Mouse (Mus musculus) A20 (cell line): ENCODE data around the gene Syngr2.

Source experiments
- DNase-seq: peaks from one replicate; pipeline ENCODE4 v3.0.0-alpha.2; 2011; ENCODE audit warnings: low read depth, low spot score

Gene Syngr2

GRCm38 (mm10) chr11:117809407-117810311, at the start of gene Syngr2, which contains the start of gene Gm20708:
TSS of gene Syngr2 (plus strand) at chr11:117809668.
TSS of gene Gm20708 (plus strand) at chr11:117809668.
- DNase-seq: peak; percentile 87

GRCm38 (mm10) chr11:117760374-117761119, 48.9 kb upstream of the Syngr2 start:
- no peak for DNase-seq

DNA sequence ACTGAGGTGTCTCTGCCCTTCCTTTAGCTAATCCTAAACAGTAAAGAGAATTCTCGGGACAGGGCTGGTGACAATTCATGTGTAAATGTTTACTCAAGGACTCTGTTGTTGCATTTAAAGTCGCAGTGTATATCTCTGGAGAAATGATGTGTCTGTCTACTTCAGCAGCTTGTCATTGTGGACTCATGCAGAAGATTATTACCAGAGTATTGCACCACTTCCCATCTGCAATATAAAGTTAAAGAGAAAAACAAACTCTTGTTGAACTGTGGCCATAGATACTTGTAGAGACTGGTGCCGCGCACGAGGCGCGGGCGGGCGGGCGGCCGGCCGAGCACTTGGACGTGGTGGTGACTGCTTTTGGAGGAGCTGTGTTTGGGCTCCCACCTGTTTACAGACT, 47.7 kb upstream of the Syngr2 start:
- DNase-seq: peak; percentile 71

GRCm38 (mm10) chr11:117762246-117762645, 47.2 kb upstream of the Syngr2 start:
- DNase-seq: peak; percentile 77

GRCm38 (mm10) chr11:117764319-117764718, 45.1 kb upstream of the Syngr2 start:
- no peak for DNase-seq

- DNase-seq: no peak
These were observed 44.1 kb upstream of the Syngr2 start for GRCm38 (mm10) chr11:117765361-117765760.

GRCm38 (mm10) chr11:117766275-117766674, 43.2 kb upstream of the Syngr2 start:
- DNase-seq: no peak

DNA sequence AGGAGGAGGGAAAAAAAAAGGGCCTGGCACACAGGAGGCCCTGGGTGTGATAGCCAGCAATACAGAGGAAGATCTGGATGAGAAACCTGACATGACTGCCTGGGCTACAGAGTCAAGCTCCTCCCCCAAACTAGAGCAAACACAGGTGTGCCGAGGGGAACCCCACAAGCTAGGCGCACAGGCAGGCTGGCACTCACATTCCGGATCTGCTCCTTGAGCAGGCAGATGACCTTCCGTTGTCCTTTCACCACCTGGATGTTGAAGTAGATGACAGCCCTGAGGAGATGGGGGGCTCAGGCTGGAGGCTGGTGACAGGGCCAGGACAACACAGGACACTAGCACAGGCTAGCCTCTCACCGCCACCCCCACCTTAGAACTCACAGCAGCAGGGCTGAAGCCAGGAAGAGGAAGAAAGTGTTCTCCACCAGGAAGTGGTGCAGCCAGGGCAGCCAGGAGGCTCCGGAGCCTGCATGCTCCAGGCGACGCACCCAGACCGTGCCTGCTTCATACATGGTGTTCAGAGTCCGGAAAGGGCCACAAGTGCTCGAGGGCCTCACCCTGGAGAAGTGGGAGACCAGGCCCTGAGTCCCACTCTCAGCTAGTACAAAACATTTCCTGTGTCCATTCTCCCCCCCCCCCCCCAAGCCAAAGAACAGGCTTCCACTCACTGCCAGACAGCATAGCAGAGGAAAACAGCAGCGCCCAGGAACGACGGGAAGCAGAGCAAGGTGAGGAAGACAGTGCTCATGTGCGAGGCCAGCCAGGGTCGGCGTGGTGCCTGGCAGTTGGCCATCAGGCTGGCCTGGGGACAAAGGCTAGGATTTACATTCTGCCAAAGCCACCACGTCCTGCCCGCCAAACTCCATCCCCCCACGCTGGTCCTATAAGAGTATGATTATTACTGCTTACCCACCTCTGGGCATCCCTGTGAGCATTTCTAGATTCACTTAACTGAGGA, 40.5 kb upstream of the Syngr2 start:
- peak; percentile 94 for DNase-seq

DNA sequence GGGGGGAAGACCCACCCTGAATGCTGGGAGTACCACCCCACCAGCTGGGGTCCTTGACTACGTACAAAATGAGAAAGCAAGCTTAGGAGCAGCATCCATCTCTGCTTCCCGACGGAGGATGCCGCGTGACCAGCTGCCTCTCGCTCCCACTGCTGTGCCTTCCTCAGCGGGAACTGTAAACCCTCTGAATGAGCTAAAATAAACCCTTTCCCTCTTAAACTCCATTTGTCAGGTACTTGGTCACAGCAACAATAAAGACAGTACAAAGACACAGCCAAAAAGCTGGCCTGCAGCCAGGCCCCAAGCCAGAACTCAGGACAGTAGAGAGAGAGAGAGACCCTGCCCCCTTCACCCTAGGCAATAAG, 39.8 kb upstream of the Syngr2 start:
- no peak for DNase-seq

GRCm38 (mm10) chr11:117770407-117770806, 39.1 kb upstream of the Syngr2 start:
- no peak for DNase-seq

DNA sequence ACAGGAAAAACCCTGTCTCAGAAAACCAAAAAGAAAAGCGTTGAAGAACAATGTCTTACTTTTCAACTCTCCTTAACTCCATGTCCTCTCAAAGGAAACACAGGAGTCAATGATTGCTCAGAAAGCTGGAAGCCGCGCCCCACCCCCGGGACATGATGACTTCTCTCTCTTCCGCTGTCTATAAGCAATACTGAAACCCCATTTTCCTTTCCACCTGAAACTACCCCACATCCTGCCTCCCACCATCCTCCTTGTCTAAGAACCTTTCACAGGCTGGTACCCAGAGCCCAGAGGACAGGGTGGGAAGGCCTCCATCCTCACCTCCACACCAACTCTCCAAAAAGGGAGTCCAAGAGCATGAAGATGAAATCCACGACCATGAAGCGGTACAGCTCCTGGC, 37.1 kb upstream of the Syngr2 start:
- no peak for DNase-seq

DNA sequence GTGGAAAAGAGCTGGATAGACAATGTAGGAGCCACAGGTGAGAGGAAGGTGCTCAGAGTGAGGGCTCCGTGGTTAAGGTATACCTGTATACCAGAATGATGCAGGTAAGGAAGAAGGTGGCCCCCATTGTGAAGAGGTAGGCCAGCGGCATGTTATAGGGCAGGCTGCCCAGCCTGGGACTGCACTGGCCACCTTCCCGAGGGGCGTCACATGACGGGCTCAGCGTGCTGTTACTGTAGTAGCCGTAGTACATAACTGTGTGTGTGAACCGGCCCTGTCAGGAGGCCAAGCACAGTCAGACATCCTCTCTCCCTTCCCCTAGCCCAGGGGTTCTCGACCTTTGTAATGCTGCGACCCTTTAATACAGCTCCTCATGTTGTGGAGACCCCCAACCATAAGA, 34.5 kb upstream of the Syngr2 start:
- no peak for DNase-seq

GRCm38 (mm10) chr11:117775540-117775939, 33.9 kb upstream of the Syngr2 start:
- DNase-seq: no peak

DNA sequence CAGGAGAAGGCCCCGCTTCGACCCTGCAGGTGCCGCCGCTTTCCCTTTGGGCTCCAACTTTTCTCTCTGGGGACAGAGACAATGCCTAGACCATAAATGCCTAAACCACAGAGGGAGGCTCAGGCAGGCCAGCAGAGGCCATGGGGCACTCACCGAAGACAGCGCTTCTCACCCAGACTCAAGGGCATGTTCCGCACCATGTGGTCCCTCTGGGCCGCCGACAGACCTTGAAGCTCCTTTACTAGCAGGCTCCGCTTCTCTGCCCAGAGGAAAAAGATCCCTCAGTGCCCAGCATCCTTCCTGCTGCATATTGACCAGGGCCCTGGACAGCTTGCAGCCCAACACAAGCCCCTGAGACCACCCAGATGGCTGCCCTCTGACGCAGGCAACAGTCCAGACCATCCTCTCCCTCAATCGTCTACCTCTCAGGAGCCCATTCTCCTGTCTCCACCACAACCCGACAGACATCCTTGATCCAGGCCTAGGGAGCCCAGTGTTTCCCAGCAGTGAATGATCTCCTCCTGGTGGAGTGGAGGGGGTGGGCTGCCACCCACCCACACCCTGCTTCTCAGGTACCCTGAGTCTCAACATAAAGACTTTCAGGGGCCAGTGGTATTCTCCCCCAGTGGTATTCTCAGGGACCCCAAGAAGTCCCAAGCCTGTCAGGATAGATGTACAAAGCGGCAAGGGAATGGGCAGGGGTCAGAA, 33.2 kb upstream of the Syngr2 start:
- no peak for DNase-seq

DNA sequence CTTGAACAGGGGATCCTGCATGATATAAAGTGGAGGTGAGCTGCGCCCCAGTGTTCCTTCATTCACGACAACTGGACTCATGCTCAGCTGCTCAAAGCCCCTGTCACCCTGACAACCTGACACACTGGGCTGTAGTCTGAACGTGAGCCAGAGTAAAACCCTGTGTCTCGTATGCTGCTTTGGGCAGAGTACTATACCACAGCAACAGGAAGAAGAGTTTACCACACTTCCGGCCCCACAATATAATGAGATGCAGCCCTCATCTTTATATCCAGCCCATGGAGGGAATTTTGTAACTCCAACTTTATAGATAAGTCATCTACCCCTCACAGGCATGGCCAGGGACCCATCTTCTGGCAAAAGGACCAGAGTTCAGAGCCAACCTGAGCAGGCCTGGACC, 32.4 kb upstream of the Syngr2 start:
- no peak for DNase-seq

DNA sequence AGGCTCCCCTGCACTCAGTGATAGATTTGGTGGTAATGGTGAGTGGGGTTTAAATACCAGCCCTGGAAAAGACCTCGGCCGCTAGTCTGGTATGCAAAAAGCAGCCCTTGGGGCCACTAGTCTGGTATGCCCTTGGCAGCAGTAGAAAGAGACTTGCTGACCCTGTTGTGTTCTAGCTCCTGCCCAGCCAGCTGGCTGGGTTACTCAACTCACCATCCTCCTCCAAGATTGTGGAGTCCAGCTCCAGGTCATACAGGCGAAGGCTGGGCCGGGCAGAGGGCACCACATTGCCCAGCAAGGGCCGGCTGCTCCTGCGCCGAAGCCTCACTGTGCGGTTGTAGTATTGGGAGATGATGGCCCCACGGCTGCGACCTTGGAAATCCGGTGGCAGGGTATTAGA, 31.4 kb upstream of the Syngr2 start:
- DNase-seq: no peak

DNA sequence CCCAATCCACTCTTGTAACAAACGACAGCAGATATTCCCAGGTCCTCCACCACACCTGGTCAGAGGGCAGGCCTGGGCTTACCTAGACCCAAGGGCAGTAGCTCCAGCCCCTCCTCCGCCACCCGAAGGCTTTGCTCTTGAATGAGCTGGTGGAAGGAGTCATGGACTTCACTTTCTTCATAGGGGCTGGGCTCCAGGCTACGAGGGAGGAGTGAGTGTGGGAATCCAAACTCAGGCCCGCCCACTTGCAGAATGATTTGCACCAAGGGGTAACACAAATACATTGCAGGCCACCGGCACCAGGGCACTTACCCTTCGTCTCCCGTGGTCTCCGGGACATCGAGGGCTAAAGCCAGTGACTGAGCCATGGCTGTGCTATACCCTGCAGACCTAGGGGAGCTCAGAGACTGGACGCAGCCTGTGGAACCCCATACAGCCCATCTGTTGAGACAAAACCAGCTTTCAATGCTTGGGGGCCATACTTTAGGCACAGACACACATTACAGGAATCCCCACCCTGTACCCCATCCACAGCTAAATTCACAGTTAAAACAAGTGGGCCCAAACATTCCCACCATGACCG, 30.5 kb upstream of the Syngr2 start:
- DNase-seq: no peak

DNA sequence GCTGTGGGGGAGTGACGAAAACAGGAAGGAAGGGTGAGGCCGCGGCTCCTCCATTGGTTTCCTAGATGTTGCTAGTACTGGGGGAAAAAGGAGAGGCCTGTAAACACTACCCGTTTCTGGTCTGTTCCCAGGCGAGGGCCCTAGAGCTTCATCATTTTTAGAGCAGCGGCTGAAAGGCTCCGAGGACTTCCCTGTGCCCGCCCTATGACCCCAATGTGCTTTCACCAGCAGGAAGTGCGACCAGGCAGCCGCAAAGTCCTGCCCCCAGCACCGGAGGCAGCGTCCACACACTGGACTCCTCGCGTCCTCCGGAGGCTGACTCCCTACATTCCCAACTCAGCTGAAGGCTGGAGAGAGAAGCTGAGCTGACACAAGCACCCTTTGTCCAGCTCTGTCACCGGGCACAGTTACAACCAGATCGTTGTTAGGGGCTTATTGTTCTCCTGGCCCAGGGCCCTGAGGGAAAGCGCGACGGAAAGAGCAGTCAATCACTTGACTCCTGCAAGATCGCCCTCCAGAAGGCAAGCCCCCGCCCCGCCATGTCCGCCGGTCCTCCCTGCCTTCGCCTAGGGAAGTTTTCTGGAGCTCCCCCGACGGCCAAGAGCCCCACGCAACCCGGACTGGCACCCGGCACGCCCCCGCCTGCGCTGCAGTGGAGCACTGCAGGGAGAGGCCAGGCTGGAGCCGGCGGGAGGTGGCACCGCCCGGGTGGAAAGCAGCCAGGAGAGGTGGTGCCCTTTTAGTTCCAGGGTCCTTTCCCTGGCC, 29.9 kb upstream of the Syngr2 start:
- peak; percentile 76 for DNase-seq

GRCm38 (mm10) chr11:117780199-117780515, 29.3 kb upstream of the Syngr2 start:
- DNase-seq: no peak

- DNase-seq: peak; percentile 98
These were observed 28.8 kb upstream of the Syngr2 start for GRCm38 (mm10) chr11:117780582-117781111.
